Mouse (Mus musculus): Measurements from ENCODE around the gene Ilf3. TPM values are rescaled to one million over a fixed set of nuclear protein-coding genes. Genes with fewer than 3 reads are reported as not detected.
A peak's percentile ranks its signal among the peaks of the same experiment; 100 is the strongest.

Gene Ilf3
- polyA plus RNA-seq, 1 experiment from 2014 or later: 226 TPM

GRCm38 (mm10) chr9:21348152-21348551, 19.5 kb upstream of the Ilf3 start:
- Histone ChIP-seq H3K4me2 (no peak overlapping the region), H3K36me3 (peaks cover 86% of the 10 kb centered on the region), H3K9ac (no peak overlapping the region), H3K27me3 (no peaks in the 10 kb centered on the region), H3K27ac (replicated peaks) (no peak overlapping the region), H3K4me3 (no peak overlapping the region), H3K9me3 (no peaks in the 10 kb centered on the region), H3K4me1 (replicated peaks) (peaks cover 9% of the 10 kb centered on the region)
- ATAC-seq (ENCODE audit: low read depth): no peak
- 89% methylated on average over 3 of the region's 3 CpGs for WGBS

DNA sequence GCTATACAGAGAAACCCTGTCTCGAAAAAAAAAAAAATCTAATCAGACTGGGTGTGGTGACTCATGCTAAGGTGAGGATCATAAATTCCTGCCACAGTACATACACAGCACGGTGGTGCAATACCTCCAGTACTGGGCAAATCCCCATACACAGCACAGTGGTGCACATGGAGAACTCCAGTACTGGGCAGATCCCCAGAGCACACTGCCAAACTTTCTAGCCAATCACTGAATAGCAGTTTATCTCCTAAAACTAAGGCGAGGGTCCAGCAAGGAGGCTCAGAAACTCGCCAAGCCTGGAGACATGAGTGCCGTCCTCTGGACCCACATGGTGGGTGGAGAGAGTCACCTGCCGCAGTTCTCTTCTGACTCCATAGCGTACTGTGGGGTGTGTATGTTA, 16.5 kb upstream of the Ilf3 start:
- H3K4me1 ChIP-seq (replicated peaks): peaks cover 10% of the 10 kb centered on the region
- no peak for ATAC-seq (ENCODE audit: low read depth)
- H3K4me2 ChIP-seq: no peak overlapping the region
- WGBS: 92% methylated on average over 7 of the region's 7 CpGs
- H3K27ac ChIP-seq (replicated peaks): no peak overlapping the region
- no peak overlapping the region for H3K9ac ChIP-seq
- H3K27me3 ChIP-seq: no peaks in the 10 kb centered on the region
- H3K36me3 ChIP-seq: peaks cover 86% of the 10 kb centered on the region
- no peak overlapping the region for H3K4me3 ChIP-seq
- H3K9me3 ChIP-seq: no peaks in the 10 kb centered on the region

- no peak overlapping the region for H3K27ac ChIP-seq (replicated peaks)
- H3K36me3 ChIP-seq: peaks cover 82% of the 10 kb centered on the region
- no peak for ATAC-seq (ENCODE audit: low read depth)
- H3K27me3 ChIP-seq: no peaks in the 10 kb centered on the region
- WGBS: 97% methylated on average over 4 of the region's 4 CpGs
- H3K4me2 ChIP-seq: no peak overlapping the region
- no peaks in the 10 kb centered on the region for H3K9me3 ChIP-seq
- H3K4me3 ChIP-seq: no peak overlapping the region
- H3K9ac ChIP-seq: no peak overlapping the region
- peaks cover 10% of the 10 kb centered on the region for H3K4me1 ChIP-seq (replicated peaks)
Observed at GRCm38 (mm10) chr9:21351702-21352377, 15.8 kb upstream of the Ilf3 start.

- Histone ChIP-seq H3K4me1 (replicated peaks) (peaks cover 10% of the 10 kb centered on the region), H3K4me3 (no peak overlapping the region), H3K27ac (replicated peaks) (0 out of 2 replicates have a peak overlapping the region, but pooled peaks have one; percentile 23), H3K36me3 (peaks cover 73% of the 10 kb centered on the region), H3K9ac (peak overlapping the region; percentile 41; the same call in 1 of the 2 replicates), H3K27me3 (no peaks in the 10 kb centered on the region), H3K9me3 (no peaks in the 10 kb centered on the region), H3K4me2 (no peak overlapping the region)
- WGBS: 33% methylated on average over 20 of the region's 20 CpGs
- no peak for ATAC-seq (ENCODE audit: low read depth)
Observed at GRCm38 (mm10) chr9:21352463-21353372, 15.0 kb upstream of the Ilf3 start.

- no peak overlapping the region for H3K4me3 ChIP-seq
- WGBS: 74% methylated on average over 2 of the region's 2 CpGs
- H3K4me1 ChIP-seq (replicated peaks): peaks cover 10% of the 10 kb centered on the region
- H3K9ac ChIP-seq: 0 out of 2 replicates have a peak overlapping the region, but pooled peaks have one; percentile 41
- H3K4me2 ChIP-seq: no peak overlapping the region
- no peak overlapping the region for H3K27ac ChIP-seq (replicated peaks)
- no peaks in the 10 kb centered on the region for H3K9me3 ChIP-seq
- no peak for ATAC-seq (ENCODE audit: low read depth)
- H3K36me3 ChIP-seq: peaks cover 67% of the 10 kb centered on the region
- no peaks in the 10 kb centered on the region for H3K27me3 ChIP-seq
Observed at GRCm38 (mm10) chr9:21353373-21353686, 14.3 kb upstream of the Ilf3 start.

DNA sequence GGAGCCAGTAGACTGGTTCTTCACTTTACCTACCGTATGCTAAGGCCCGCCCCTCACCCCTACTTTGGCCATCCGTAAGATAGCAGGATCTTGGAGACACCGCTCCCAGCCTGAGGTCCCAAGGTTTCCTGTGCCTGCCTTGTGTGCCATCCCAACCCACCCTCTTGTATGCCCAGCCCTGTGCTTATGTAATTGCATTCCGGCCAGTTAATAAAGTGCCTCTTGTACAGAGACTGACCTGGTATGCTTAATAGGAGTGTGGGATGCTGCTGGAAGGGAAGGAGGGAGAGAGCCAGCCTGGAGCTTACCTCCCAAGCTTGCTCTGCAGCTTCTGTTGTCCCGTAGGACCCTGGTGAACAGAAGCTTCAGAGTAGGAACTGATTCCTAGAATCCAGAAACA, 12.9 kb upstream of the Ilf3 start:
- H3K36me3 ChIP-seq: peaks cover 55% of the 10 kb centered on the region
- no peak overlapping the region for H3K4me2 ChIP-seq
- no peak overlapping the region for H3K4me3 ChIP-seq
- no peaks in the 10 kb centered on the region for H3K9me3 ChIP-seq
- 90% methylated on average over 6 of the region's 6 CpGs for WGBS
- no peaks in the 10 kb centered on the region for H3K27me3 ChIP-seq
- H3K9ac ChIP-seq: no peak overlapping the region
- H3K27ac ChIP-seq (replicated peaks): no peak overlapping the region
- ATAC-seq (ENCODE audit: low read depth): no peak
- peaks cover 10% of the 10 kb centered on the region for H3K4me1 ChIP-seq (replicated peaks)

- 0% methylated on average over 1 of the region's 1 CpGs for WGBS
- Histone ChIP-seq H3K4me1 (replicated peaks) (peaks cover 10% of the 10 kb centered on the region), H3K27me3 (peaks cover 10% of the 10 kb centered on the region), H3K4me3 (no peak overlapping the region), H3K9ac (no peak overlapping the region), H3K9me3 (no peaks in the 10 kb centered on the region), H3K4me2 (no peak overlapping the region), H3K36me3 (peaks cover 36% of the 10 kb centered on the region), H3K27ac (replicated peaks) (no peak overlapping the region)
- ATAC-seq (ENCODE audit: low read depth): peak; percentile 64; the same call in 1 of the 2 replicates
Observed at GRCm38 (mm10) chr9:21356981-21357718, 10.5 kb upstream of the Ilf3 start.

DNA sequence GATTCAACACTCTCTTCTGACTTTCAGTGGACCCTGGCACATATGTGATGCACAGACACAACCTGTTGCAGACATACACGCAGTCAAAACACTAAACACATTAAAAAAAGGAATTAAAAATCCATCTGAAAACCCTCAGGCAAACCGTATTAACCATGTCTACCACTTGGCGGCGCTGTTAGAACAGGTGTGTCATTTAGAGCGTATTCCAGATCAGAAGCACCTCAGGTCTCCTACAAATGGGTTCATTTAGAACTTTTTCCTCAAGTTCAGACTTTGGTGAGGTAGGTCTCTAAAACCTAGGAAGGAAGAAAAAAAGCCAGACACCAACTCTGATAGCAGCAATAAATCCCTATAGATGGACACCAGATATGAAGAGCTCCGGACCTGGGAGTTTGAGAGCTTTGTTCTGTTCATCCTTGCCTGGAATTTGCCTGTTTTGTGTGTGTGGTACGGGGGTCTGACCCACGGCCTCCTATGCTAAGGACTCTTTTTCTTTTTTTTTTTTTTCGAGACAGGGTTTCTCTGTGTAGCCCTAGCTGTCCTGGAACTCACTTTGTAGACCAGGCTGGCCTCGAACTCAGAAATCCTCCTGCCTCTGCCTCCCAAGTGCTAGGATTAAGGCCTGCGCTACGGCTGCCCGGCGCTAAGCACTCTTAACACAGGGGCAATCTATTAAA, 990 bp upstream of the Ilf3 start:
- WGBS: 40% methylated on average over 14 of the region's 14 CpGs

DNA sequence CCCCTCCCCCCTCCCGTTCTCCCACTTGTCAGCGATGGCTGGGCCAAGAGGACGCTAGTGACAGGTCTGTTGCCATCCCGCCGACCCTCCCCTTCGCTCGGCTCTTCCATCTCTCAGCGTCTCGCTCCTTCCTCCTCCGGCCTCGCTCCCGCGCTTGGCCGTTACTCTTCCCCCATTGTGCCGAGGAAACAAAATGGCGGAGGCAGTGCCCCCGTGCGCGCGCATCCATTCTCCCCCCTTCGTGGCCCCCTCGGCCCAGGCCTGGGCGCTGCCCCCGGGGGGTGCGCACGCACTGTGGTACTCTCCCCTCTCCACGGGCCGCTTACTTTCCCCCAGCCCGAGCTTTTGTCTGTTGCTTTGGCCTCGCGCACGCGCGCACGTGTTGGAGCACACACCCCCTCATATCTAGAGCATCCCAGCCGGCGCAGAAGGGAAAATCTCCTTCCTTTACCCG, 487 bp downstream of the Ilf3 start:
- H3K36me3 ChIP-seq: peaks cover 10% of the 10 kb centered on the region; the same call in 1 of the 2 replicates

More for the DNA sequence above, 990 bp upstream of the Ilf3 start:
- Histone ChIP-seq H3K4me2 (peak overlapping the region; percentile 60), H3K27me3 (peaks cover 5% of the 10 kb centered on the region; the same call in 1 of the 2 replicates), H3K9ac (peak overlapping the region; percentile 58), H3K4me1 (replicated peaks) (peaks cover 31% of the 10 kb centered on the region), H3K36me3 (peaks cover 3% of the 10 kb centered on the region; the same call in 1 of the 2 replicates), H3K27ac (replicated peaks) (peak overlapping the region; percentile 86), H3K4me3 (peak overlapping the region; percentile 88), H3K9me3 (no peaks in the 10 kb centered on the region)
- peak; percentile 30 for ATAC-seq (ENCODE audit: low read depth)

GRCm38 (mm10) chr9:21369080-21369479, 1.4 kb downstream of the Ilf3 start:
- WGBS: 73% methylated on average over 11 of the region's 11 CpGs
- H3K9me3 ChIP-seq: no peaks in the 10 kb centered on the region
- H3K27ac ChIP-seq (replicated peaks): 0 out of 2 replicates have a peak overlapping the region, but pooled peaks have one; percentile 93
- peaks cover 10% of the 10 kb centered on the region; the same call in 1 of the 2 replicates for H3K36me3 ChIP-seq
- peak overlapping the region; percentile 81 for H3K4me2 ChIP-seq
- ATAC-seq (ENCODE audit: low read depth): no peak
- no peaks in the 10 kb centered on the region for H3K27me3 ChIP-seq
- H3K4me1 ChIP-seq (replicated peaks): peaks cover 47% of the 10 kb centered on the region
- H3K9ac ChIP-seq: peak overlapping the region; percentile 85
- H3K4me3 ChIP-seq: peak overlapping the region; percentile 88

More for the DNA sequence above, 487 bp downstream of the Ilf3 start:
- Histone ChIP-seq H3K9ac (peak overlapping the region; percentile 85), H3K9me3 (no peaks in the 10 kb centered on the region), H3K4me2 (peak overlapping the region; percentile 81), H3K4me1 (replicated peaks) (peaks cover 44% of the 10 kb centered on the region), H3K27ac (replicated peaks) (peak overlapping the region; percentile 93), H3K4me3 (peak overlapping the region; percentile 88), H3K27me3 (no peaks in the 10 kb centered on the region)
- 1% methylated on average over 34 of the region's 38 CpGs for WGBS
- peak; percentile 62 for ATAC-seq (ENCODE audit: low read depth)

DNA sequence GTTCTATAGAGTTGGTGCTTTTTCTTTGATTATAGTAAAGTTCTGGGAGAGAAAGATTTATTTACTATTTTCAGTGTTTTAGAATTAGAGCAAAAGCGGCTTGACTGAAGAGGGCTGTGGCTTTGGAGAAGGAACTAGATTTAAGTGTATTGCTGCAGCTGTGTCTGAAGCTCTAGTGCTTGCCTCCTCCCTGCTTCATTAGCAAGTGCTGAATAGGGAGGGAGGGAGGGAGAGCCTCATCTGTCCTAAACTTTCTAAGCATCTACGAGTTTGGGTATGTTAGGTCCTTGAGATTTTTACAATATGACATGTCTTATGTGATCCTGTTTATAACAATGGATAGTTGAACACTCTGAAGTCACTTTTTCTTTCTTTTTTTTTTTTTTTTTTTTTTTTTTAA, 3.2 kb downstream of the Ilf3 start:
- H3K36me3 ChIP-seq: peaks cover 10% of the 10 kb centered on the region; the same call in 1 of the 2 replicates
- H3K4me1 ChIP-seq (replicated peaks): peaks cover 54% of the 10 kb centered on the region
- 70% methylated on average over 2 of the region's 2 CpGs for WGBS
- ATAC-seq (ENCODE audit: low read depth): no peak
- peak overlapping the region; percentile 27; the same call in 1 of the 2 replicates for H3K9ac ChIP-seq
- H3K4me3 ChIP-seq: peak overlapping the region; percentile 10; the same call in 1 of the 2 replicates
- peak overlapping the region; percentile 81 for H3K4me2 ChIP-seq
- H3K27me3 ChIP-seq: no peaks in the 10 kb centered on the region
- H3K9me3 ChIP-seq: no peaks in the 10 kb centered on the region
- no peak overlapping the region for H3K27ac ChIP-seq (replicated peaks)

Data from neural tube, embryonic 13.5 days (tissue).